Mouse (Mus musculus): ENCODE measurements around the gene Apon. TPM values are rescaled to one million over a fixed set of nuclear protein-coding genes. Genes with fewer than 3 reads are reported as not detected.
A peak's percentile ranks its signal among the peaks of the same experiment; 100 is the strongest.

Apon gene
- polyA plus RNA-seq, 1 experiment from 2014 or later: 0.52 TPM

DNA sequence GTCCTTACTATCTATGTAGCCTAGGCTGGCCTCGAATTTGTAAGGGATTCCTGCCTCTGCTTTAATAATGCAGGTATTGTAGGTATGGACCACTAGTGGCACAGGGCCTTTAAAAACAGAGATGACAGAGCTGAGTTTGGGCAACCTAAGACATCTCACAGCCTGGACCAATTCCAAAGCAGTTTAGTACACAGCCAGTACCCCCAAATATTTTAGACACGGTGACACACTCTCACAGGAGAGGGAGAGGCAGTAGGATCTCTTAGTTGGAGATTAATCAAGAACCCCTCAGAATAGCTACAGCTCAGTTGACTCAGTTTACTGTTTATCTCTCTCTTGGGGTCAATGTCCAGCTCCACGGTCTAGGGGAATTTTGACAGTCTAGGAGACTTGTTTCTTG is 48.5 kb downstream of the Apon start:
- WGBS: 29% methylated on average over 3 of the region's 3 CpGs
- H3K4me2 ChIP-seq (ENCODE audit: low read depth, low read length): peak overlapping the region; percentile 86
- H3K9me3 ChIP-seq (replicated peaks; ENCODE audit: control insufficient read depth, low read length): no peaks in the 10 kb centered on the region
- ATAC-seq (ENCODE audit: insufficient read depth, low FRiP score): no peak
- peak overlapping the region; percentile 93 for H3K27ac ChIP-seq (ENCODE audit: low read length)
- peak overlapping the region; percentile 56 for H3K4me3 ChIP-seq (replicated peaks; ENCODE audit: low read length)
- 0 out of 2 replicates have a peak, but pooled peaks cover 3% of the 10 kb centered on the region for H3K36me3 ChIP-seq (ENCODE audit: control insufficient read depth, insufficient read depth, low read length)
- no peaks in the 10 kb centered on the region for H3K27me3 ChIP-seq (ENCODE audit: control insufficient read depth, insufficient read depth, low read length)
- peaks cover 15% of the 10 kb centered on the region for H3K4me1 ChIP-seq (ENCODE audit: control insufficient read depth, insufficient read depth, low read length)
- H3K9ac ChIP-seq (ENCODE audit: low read length): peak overlapping the region; percentile 77

DNA sequence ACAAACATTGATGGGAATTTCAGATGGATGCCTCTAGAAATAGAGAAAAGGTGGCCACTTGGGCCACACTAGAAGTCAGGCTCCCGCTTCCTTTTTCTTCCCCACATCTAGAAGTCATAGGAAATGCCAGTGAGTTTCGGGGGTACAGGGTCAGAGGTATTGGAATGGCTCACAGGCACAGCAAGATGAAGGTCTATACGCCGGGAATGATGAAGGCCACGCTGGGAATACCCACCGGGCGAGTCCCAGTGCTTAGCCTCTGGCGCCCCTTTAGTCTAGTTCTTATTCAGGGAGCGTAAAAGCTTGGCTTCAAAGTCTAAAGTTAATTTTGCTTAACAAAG is 48.9 kb downstream of the Apon start:
- Histone ChIP-seq H3K27ac (ENCODE audit: low read length) (peak overlapping the region; percentile 93), H3K27me3 (ENCODE audit: control insufficient read depth, insufficient read depth, low read length) (no peaks in the 10 kb centered on the region), H3K4me3 (replicated peaks; ENCODE audit: low read length) (peak overlapping the region; percentile 56), H3K4me2 (ENCODE audit: low read depth, low read length) (peak overlapping the region; percentile 86), H3K9me3 (replicated peaks; ENCODE audit: control insufficient read depth, low read length) (no peaks in the 10 kb centered on the region), H3K9ac (ENCODE audit: low read length) (peak overlapping the region; percentile 77), H3K4me1 (ENCODE audit: control insufficient read depth, insufficient read depth, low read length) (peaks cover 15% of the 10 kb centered on the region), H3K36me3 (ENCODE audit: control insufficient read depth, insufficient read depth, low read length) (0 out of 2 replicates have a peak, but pooled peaks cover 3% of the 10 kb centered on the region)
- 0 out of 2 replicates have a peak, but pooled peaks have one; percentile 19 for ATAC-seq (ENCODE audit: insufficient read depth, low FRiP score)
- 0% methylated on average over 9 of the region's 9 CpGs for WGBS

- Histone ChIP-seq H3K27ac (ENCODE audit: low read length) (peak within 1 kb of the TSS; percentile 99), H3K27me3 (ENCODE audit: control insufficient read depth, insufficient read depth, low read length) (no peaks in the 10 kb centered on the region), H3K4me2 (ENCODE audit: low read depth, low read length) (peak within 1 kb of the TSS; percentile 95), H3K4me3 (replicated peaks; ENCODE audit: low read length) (peak within 1 kb of the TSS; percentile 56), H3K9ac (ENCODE audit: low read length) (peak within 1 kb of the TSS; percentile 87), H3K9me3 (replicated peaks; ENCODE audit: control insufficient read depth, low read length) (no peaks in the 10 kb centered on the region), H3K4me1 (ENCODE audit: control insufficient read depth, insufficient read depth, low read length) (peaks cover 15% of the 10 kb centered on the region), H3K36me3 (ENCODE audit: control insufficient read depth, insufficient read depth, low read length) (peaks cover 9% of the 10 kb centered on the region; the same call in 1 of the 2 replicates)
- 1% methylated on average over 37 of the region's 37 CpGs for WGBS
- ATAC-seq (ENCODE audit: insufficient read depth, low FRiP score): peak; percentile 99
These were observed 49.5 kb downstream of the Apon start, which contains the start of gene Pan2 for GRCm38 (mm10) chr10:128303126-128304021. Gene Pan2 (plus strand): TSS chr10:128303335.

Other genes starting within 250 kb of the Apon start
- gene Hsd17b6, start 246.5 kb upstream of the Apon start, polyA plus RNA-seq (2015; fragmentation: Nextera tagmentation; extraction: Ambion mirVana): not detected in 2 replicates
- 64.6 and 68.4 TPM in 2 replicates for gene Prim1, start 238.9 kb upstream of the Apon start, polyA plus RNA-seq (2015; fragmentation: Nextera tagmentation; extraction: Ambion mirVana)
- gene Naca, start 218.5 kb upstream of the Apon start, polyA plus RNA-seq (2015; fragmentation: Nextera tagmentation; extraction: Ambion mirVana): 625 and 721 TPM in 2 replicates
- 374 and 406 TPM in 2 replicates for gene Ptges3, start 195.1 kb upstream of the Apon start, polyA plus RNA-seq (2015; fragmentation: Nextera tagmentation; extraction: Ambion mirVana)
- gene Atp5b, start 170.8 kb upstream of the Apon start, polyA plus RNA-seq (2015; fragmentation: Nextera tagmentation; extraction: Ambion mirVana): 2,507 and 2,568 TPM in 2 replicates
- gene Baz2a, start 162.5 kb upstream of the Apon start, polyA plus RNA-seq (2015; fragmentation: Nextera tagmentation; extraction: Ambion mirVana): 8.3 and 10.0 TPM in 2 replicates
- 30.3 and 34.2 TPM in 2 replicates for gene Rbms2, start 73.8 kb upstream of the Apon start, polyA plus RNA-seq (2015; fragmentation: Nextera tagmentation; extraction: Ambion mirVana)
- 3.2 and 3.7 TPM in 2 replicates for gene Gls2, start 59.6 kb upstream of the Apon start, polyA plus RNA-seq (2015; fragmentation: Nextera tagmentation; extraction: Ambion mirVana)
- 32.4 and 33.5 TPM in 2 replicates for gene Spryd4, start 42.3 kb upstream of the Apon start, polyA plus RNA-seq (2015; fragmentation: Nextera tagmentation; extraction: Ambion mirVana)
- gene Mip, start 28.3 kb upstream of the Apon start, polyA plus RNA-seq (2015; fragmentation: Nextera tagmentation; extraction: Ambion mirVana): not detected in 2 replicates
- 30.4 and 35.0 TPM in 2 replicates for gene Timeless, start 22.0 kb upstream of the Apon start, polyA plus RNA-seq (2015; fragmentation: Nextera tagmentation; extraction: Ambion mirVana)
- gene Apof, start 14.6 kb downstream of the Apon start, polyA plus RNA-seq (2015; fragmentation: Nextera tagmentation; extraction: Ambion mirVana): 5.7 and 7.3 TPM in 2 replicates
- gene Stat2, start 16.5 kb downstream of the Apon start, polyA plus RNA-seq (2015; fragmentation: Nextera tagmentation; extraction: Ambion mirVana): 14.1 and 16.1 TPM in 2 replicates
- gene Il23a, start 44.7 kb downstream of the Apon start, polyA plus RNA-seq (2015; fragmentation: Nextera tagmentation; extraction: Ambion mirVana): 0.55 and 0.57 TPM in 2 replicates
- gene Pan2, start 49.2 kb downstream of the Apon start, polyA plus RNA-seq (2015; fragmentation: Nextera tagmentation; extraction: Ambion mirVana): 29.0 and 30.4 TPM in 2 replicates
- gene Cnpy2, start 68.4 kb downstream of the Apon start, polyA plus RNA-seq (2015; fragmentation: Nextera tagmentation; extraction: Ambion mirVana): 310 and 315 TPM in 2 replicates
- gene Cs, start 83.6 kb downstream of the Apon start, polyA plus RNA-seq (2015; fragmentation: Nextera tagmentation; extraction: Ambion mirVana): 221 and 230 TPM in 2 replicates
- 3.4 and 3.5 TPM in 2 replicates for gene Coq10a, start 114.9 kb downstream of the Apon start, polyA plus RNA-seq (2015; fragmentation: Nextera tagmentation; extraction: Ambion mirVana)
- 8.4 and 10.0 TPM in 2 replicates for gene Ankrd52, start 123.0 kb downstream of the Apon start, polyA plus RNA-seq (2015; fragmentation: Nextera tagmentation; extraction: Ambion mirVana)
- gene Slc39a5, start 147.1 kb downstream of the Apon start, polyA plus RNA-seq (2015; fragmentation: Nextera tagmentation; extraction: Ambion mirVana): 28.7 and 32.9 TPM in 2 replicates
- gene Nabp2, start 157.4 kb downstream of the Apon start, polyA plus RNA-seq (2015; fragmentation: Nextera tagmentation; extraction: Ambion mirVana): 72.0 and 75.5 TPM in 2 replicates
- gene Rnf41, start 157.6 kb downstream of the Apon start, polyA plus RNA-seq (2015; fragmentation: Nextera tagmentation; extraction: Ambion mirVana): 37.0 and 38.5 TPM in 2 replicates
- 59.5 and 62.4 TPM in 2 replicates for gene Smarcc2, start 205.2 kb downstream of the Apon start, polyA plus RNA-seq (2015; fragmentation: Nextera tagmentation; extraction: Ambion mirVana)
- gene Myl6, start 240.0 kb downstream of the Apon start, polyA plus RNA-seq (2015; fragmentation: Nextera tagmentation; extraction: Ambion mirVana): 2,126 and 2,216 TPM in 2 replicates
- gene Myl6b, start 244.6 kb downstream of the Apon start, polyA plus RNA-seq (2015; fragmentation: Nextera tagmentation; extraction: Ambion mirVana): 2.7 and 3.9 TPM in 2 replicates

All from stomach, embryonic 16.5 days (tissue).